Mouse (Mus musculus): Measurements from ENCODE around the gene Olfr393.

Olfr393 gene

GRCm38 (mm10) chr11:73851354-73851753, at the start of gene Olfr393:
Gene Olfr393 (minus strand): TSS chr11:73851454.
- DNase-seq = no peak

- no peak for DNase-seq
Observed at GRCm38 (mm10) chr11:73890671-73891070, 39.4 kb upstream of the Olfr393 start, which contains the start of gene Olfr394. Gene Olfr394 (minus strand): TSS chr11:73890771.

- DNase-seq = no peak
Observed at GRCm38 (mm10) chr11:73816949-73817348, 34.3 kb downstream of the Olfr393 start, which contains the start of gene Olfr392. Gene Olfr392 (minus strand): TSS chr11:73817049.

- DNase-seq = no peak
Observed at GRCm38 (mm10) chr11:73802952-73803351, 48.3 kb downstream of the Olfr393 start, which contains the start of gene Olfr391-ps. Gene Olfr391-ps (minus strand): TSS chr11:73803052.

Measured in lung, adult 18-20 months (tissue).